Mouse (Mus musculus) urinary bladder, postnatal 0 days (tissue): Measurements from ENCODE around the gene Gm14214. TPM values are rescaled to one million over a fixed set of nuclear protein-coding genes. Genes with fewer than 3 reads are reported as not detected.

Experiments used
- polyA plus RNA-seq: library from polyadenylated mRNA; unstranded; fragments of >200 nt; fragmentation: Nextera tagmentation; extraction: Ambion mirVana; gene quantifications from 2 replicates; pipeline ENCODE4 v1.2.1, GENCODE M21; 2015

Gm14214 gene
- polyA plus RNA-seq: not detected in 2 replicates

GRCm38 (mm10) chr2:154769930-154770329 lies at the start of gene Gm14214:
Gm14214 (minus strand) TSS chr2:154770030.

GRCm38 (mm10) chr2:154790656-154791483 lies 21.0 kb upstream of the Gm14214 start, which contains the start of the genes Raly and a:
Raly (plus strand) TSS chr2:154791096.
a (plus strand) TSS chr2:154791402.

Other genes with a start within 250 kb of the Gm14214 start
- gene 1700003F12Rik, start 222.9 kb downstream of the Gm14214 start, polyA plus RNA-seq: 1.1 and 1.3 TPM in 2 replicates
- gene Actl10, start 218.3 kb downstream of the Gm14214 start, polyA plus RNA-seq: not detected in 2 replicates
- 0.49 and 0.59 TPM in 2 replicates for gene Necab3, start 211.1 kb downstream of the Gm14214 start, polyA plus RNA-seq
- 7.3 and 9.6 TPM in 2 replicates for gene E2f1, start 200.1 kb downstream of the Gm14214 start, polyA plus RNA-seq
- gene Pxmp4, start 166.3 kb downstream of the Gm14214 start, polyA plus RNA-seq: 46.1 and 47.0 TPM in 2 replicates
- gene Zfp341, start 156.7 kb downstream of the Gm14214 start, polyA plus RNA-seq: 0.43 and 0.70 TPM in 2 replicates
- 0.47 TPM in 1 of 2 replicates, not detected in the other for gene 4930519P11Rik, start 156.6 kb downstream of the Gm14214 start, polyA plus RNA-seq
- 31.9 and 33.5 TPM in 2 replicates for gene Chmp4b, start 118.3 kb downstream of the Gm14214 start, polyA plus RNA-seq
- 41.3 and 52.4 TPM in 2 replicates for gene Raly, start 21.1 kb upstream of the Gm14214 start, polyA plus RNA-seq
- gene a, start 21.4 kb upstream of the Gm14214 start, polyA plus RNA-seq: 0.41 TPM in 1 of 2 replicates, not detected in the other
- gene Eif2s2, start 122.9 kb upstream of the Gm14214 start, polyA plus RNA-seq: 98.0 and 120 TPM in 2 replicates
- 0.61 and 0.70 TPM in 2 replicates for gene Gm14226, start 248.2 kb upstream of the Gm14214 start, polyA plus RNA-seq